In the genomic region with DNA sequence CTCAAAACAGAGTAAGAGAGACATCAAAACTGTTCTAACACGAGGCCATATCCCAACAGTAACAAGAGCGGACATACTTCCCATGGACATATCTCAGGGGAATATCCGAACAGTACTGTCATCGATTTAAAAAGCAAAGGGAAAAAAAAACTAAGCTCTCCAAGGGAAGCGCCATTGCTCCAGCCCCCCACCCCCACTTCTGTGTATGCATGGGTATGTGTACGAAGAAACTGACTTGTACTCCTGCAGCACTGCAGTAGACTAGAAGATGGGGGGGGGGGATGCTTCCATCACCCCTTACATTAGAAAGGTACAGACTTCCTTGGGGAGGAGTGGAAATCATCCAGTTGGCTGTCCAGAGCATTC, we compare ENCODE assay signal across 8 mouse cellular contexts. TPM values are rescaled to one million over a fixed set of nuclear protein-coding genes. Genes with fewer than 3 reads are reported as not detected.
DNase-seq lines count a peak whose midpoint lies in the region; ATAC-seq and TF ChIP-seq lines count a peak whose summit lies in the region.

No protein-coding gene starts in this region.

- no peak for TF ChIP-seq CTCF in layer of hippocampus, adult 2 months (conservative IDR thresholded peaks at IDR 0.05)

- H3K9me3 ChIP-seq in hindbrain, embryonic 12.5 days (replicated peaks) = no peaks in the 10 kb centered on the region
- H3K9me3 ChIP-seq in midbrain, embryonic 12.5 days = no peaks in the 10 kb centered on the region

- WGBS in hindbrain, embryonic 12.5 days = 6% methylated on average over 6 of the region's 6 CpGs
- 13% methylated on average over 6 of the region's 6 CpGs for WGBS in midbrain, embryonic 12.5 days

- ATAC-seq in hindbrain, embryonic 12.5 days (ENCODE audit: low FRiP score) = no peak
- ATAC-seq in midbrain, embryonic 12.5 days (ENCODE audit: low FRiP score, low read depth) = no peak

- H3K27me3 ChIP-seq in hindbrain, embryonic 12.5 days = no peaks in the 10 kb centered on the region
- H3K27me3 ChIP-seq in midbrain, embryonic 12.5 days = no peaks in the 10 kb centered on the region

- H3K27ac ChIP-seq in layer of hippocampus, adult 2 months = peak overlapping the region; percentile 99
- peak overlapping the region; percentile 86 for H3K27ac ChIP-seq in brown adipose tissue, adult 24 weeks (replicated peaks; ENCODE audit: low read depth, low read length)
- peak overlapping the region; percentile 98 for H3K27ac ChIP-seq in hindbrain, embryonic 12.5 days
- peak overlapping the region; percentile 98 for H3K27ac ChIP-seq in midbrain, embryonic 12.5 days (replicated peaks)

- peak overlapping the region; percentile 75 for H3K4me2 ChIP-seq in hindbrain, embryonic 12.5 days (replicated peaks)
- H3K4me2 ChIP-seq in midbrain, embryonic 12.5 days (replicated peaks) = peak overlapping the region; percentile 89

- peaks cover 3% of the 10 kb centered on the region for H3K4me1 ChIP-seq in brown adipose tissue, adult 24 weeks (ENCODE audit: control insufficient read depth, insufficient read depth, insufficient read length, low read length)
- peaks cover 23% of the 10 kb centered on the region for H3K4me1 ChIP-seq in hindbrain, embryonic 12.5 days
- peaks cover 26% of the 10 kb centered on the region for H3K4me1 ChIP-seq in midbrain, embryonic 12.5 days

- H3K4me3 ChIP-seq in layer of hippocampus, adult 2 months = peak overlapping the region; percentile 90
- peak overlapping the region; percentile 99 for H3K4me3 ChIP-seq in brown adipose tissue, adult 24 weeks (ENCODE audit: insufficient read depth, low read depth, low read length)
- H3K4me3 ChIP-seq in hindbrain, embryonic 12.5 days = peak overlapping the region; percentile 99
- H3K4me3 ChIP-seq in midbrain, embryonic 12.5 days = peak overlapping the region; percentile 95

- DNase-seq in layer of hippocampus, adult 2 months (ENCODE audit: low spot score in 2 of 2) = no peak
- DNase-seq in layer of hippocampus, adult 11-12 months (ENCODE audit: low spot score) = no peak
- DNase-seq in spleen, postnatal 14 days (ENCODE audit: low spot score in 2 of 2) = no peak
- no peak for DNase-seq in retina, embryonic 14.5 days (ENCODE audit: low spot score)
- no peak for DNase-seq in gastrocnemius, postnatal 36 days

- no peaks in the 10 kb centered on the region for H3K36me3 ChIP-seq in hindbrain, embryonic 12.5 days
- 0 out of 2 replicates have a peak, but pooled peaks cover 6% of the 10 kb centered on the region for H3K36me3 ChIP-seq in midbrain, embryonic 12.5 days

- H3K9ac ChIP-seq in hindbrain, embryonic 12.5 days = peak overlapping the region; percentile 100
- H3K9ac ChIP-seq in midbrain, embryonic 12.5 days (replicated peaks) = peak overlapping the region; percentile 99

- intact Hi-C loops in gastrocnemius, postnatal 36 days (cut with DNase I) = no loop called here

RNA-seq across cellular contexts. Expression of a gene that starts 1.2 kb away (rescaled TPM):
- total RNA-seq in layer of hippocampus, adult 2 months (2021) = 100 to 1,000 TPM; 112 to 114 TPM
- polyA plus RNA-seq in brown adipose tissue, adult 24 weeks (2012; ENCODE audit: insufficient read depth, insufficient read length, missing spikeins) = 21.1 and 25.8 TPM in 2 replicates
- polyA plus RNA-seq in hindbrain, embryonic 12.5 days (2016; fragmentation: Nextera tagmentation; extraction: Ambion mirVana) = 22.3 and 23.1 TPM in 2 replicates
- polyA plus RNA-seq in midbrain, embryonic 12.5 days (2016; fragmentation: Nextera tagmentation; extraction: Ambion mirVana) = 23.9 and 26.0 TPM in 2 replicates
- 10 to 100 TPM; 33.7 to 36.4 TPM for total RNA-seq in gastrocnemius, postnatal 36 days (2021)
